Mouse (Mus musculus): Measurements from ENCODE around the gene Heph. TPM values are rescaled to one million over a fixed set of nuclear protein-coding genes. Genes with fewer than 3 reads are reported as not detected.
"Not testable (repeated sequence)": the region's sequence is repeated elsewhere in the genome, so short reads cannot be mapped to it uniquely, and the experiment has no call there.

Heph gene
- total RNA-seq (2014; fragmentation: Nextera tagmentation), result not detected in 2 replicates
- total RNA-seq (2017), result not detected in 2 replicates

DNA sequence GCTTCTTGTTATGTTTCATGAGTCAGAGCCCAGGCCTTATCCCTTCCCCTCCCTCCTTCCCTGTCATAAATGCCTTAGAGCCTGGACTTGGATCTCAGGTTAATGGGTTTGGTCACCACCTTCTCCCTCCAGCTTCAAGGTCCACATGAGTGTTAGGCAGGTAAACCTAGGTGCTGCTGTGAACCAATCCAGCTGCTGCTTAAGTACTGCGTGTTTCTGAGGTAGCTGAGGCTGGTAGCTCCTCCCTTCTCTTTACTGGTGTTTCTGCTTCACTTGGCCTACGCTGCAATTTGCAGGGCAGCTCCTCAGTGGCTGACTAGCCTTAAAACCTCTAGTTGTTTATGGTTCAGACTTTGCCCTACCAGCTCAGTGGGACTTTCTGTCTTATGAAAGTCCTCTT lies at the start of gene Heph:
Gene Heph, plus strand, starts transcription at position 211 of the 400 bp plus-strand sequence.
- ATAC-seq (replicated peaks; ENCODE audit: low FRiP score, low TSS enrichment, poor library complexity, severe bottlenecking), result no peak

DNA sequence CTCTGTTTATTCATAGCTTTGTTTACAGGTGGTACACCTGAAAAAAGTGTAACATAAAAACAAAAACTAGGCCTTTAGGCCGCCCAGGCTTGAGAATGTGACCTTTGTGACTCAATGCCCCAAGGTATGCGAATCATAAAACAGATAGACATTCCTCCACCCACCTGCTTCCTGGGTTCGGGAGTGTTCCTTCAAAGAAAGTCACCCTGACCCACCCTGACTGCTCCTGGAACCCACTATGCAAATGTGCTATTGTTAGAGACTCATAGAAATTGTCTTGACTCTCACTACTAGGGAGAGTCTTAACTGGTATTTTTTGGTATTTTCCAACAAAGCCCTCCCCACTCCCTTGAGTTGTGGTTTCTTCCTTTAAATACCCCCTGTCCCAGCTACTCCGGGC lies 39.8 kb upstream of the Heph start:
- not testable (repeated sequence) for ATAC-seq (replicated peaks; ENCODE audit: low FRiP score, low TSS enrichment, poor library complexity, severe bottlenecking)

DNA sequence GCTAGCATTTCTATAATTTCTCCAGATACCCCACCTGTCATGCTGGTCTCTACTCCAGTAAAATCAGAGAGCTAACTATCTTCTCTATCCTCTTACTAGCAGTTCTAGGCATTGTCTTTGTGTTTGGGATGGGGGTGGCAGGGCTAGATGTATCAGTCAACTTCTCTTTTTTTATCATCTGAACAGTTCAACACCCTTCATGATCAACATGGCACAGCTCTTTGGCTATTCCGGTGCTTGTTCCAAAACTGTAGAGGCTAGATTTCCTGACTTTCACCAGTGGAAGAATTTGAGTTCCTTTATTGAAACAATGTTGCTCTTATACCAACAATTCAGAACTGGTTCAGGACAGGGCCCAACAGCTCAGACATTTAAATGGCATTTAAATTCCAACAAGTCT lies 38.2 kb upstream of the Heph start:
- no peak for ATAC-seq (replicated peaks; ENCODE audit: low FRiP score, low TSS enrichment, poor library complexity, severe bottlenecking)

DNA sequence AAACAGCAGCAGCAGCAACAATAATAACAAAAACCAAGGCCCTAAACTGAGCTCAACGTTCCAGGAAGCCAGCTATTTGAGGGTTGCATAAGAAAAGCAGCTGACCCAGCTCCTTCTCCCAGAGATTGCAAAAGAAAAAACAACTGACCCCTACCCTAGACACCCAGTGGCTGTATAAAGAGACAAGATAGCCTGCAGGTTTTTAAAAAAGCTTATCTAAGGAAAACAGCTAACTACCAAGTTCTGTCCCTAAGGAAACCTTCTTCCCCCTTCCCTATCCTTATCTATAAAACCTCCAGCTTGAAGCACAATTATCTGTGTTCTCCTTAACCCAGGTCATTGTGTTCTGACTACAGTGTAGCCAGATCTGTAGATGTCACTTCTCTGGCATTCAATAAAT lies 37.4 kb upstream of the Heph start:
- peak; percentile 82 for ATAC-seq (replicated peaks; ENCODE audit: low FRiP score, low TSS enrichment, poor library complexity, severe bottlenecking)

DNA sequence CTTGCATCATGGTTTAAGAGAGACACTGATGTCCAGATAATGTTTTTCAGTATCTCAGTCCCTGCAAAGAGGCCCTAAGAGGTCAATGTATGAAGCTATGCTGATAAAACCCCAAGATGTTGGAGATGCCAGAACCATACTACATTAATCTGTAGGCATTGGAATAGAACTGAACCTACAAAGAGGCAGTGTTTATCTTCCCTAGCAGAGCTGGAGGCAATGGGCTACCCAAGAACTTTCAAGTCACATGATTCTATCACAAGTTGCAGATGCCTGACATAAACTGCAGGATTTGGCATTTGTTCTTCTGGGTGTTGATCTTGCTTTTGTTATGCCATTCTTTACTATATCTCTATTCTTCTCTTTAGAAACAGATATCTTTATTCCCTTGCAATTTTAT lies 35.8 kb upstream of the Heph start:
- peak; percentile 80 for ATAC-seq (replicated peaks; ENCODE audit: low FRiP score, low TSS enrichment, poor library complexity, severe bottlenecking)

DNA sequence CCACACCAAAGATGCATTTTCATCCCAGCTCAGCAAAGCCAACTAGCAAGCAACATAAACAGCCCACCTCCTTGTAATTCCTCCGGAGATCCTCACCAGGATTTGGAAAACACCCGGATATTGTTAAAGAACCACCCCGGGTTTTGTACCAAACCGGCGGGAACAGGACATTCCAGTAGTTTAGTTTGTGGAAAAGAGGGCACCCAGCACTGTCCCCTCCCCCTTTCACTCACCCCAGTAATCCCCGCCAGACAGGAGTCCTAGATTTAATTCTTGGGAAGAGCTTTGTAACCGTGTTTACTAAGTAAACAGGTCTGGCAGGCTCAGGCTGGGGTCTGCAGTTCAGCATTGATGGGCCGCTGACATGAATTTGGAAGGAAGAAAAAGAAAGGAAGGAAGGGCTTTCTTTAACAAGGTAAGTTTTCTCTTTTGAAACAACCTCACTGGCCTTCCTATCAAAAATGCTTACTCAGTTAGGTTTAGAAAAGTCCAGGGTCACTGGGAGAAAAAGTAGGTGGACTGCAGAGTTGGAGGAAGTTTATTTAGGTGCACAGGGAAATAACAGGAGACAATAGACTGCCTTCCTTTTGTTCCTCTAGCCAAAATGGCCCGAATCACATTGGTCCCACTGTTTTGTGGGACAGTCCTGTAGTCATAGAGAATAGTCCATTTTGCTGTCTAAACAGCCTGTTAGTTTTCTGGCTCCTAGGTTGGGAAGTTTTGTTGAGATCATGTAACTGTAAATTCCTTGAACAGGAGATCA lies 1.2 kb downstream of the Heph start, which contains the start of gene Hsf3:
Gene Hsf3, minus strand, starts transcription at position 94 of the 763 bp plus-strand sequence.
- no peak for ATAC-seq (replicated peaks; ENCODE audit: low FRiP score, low TSS enrichment, poor library complexity, severe bottlenecking)

DNA sequence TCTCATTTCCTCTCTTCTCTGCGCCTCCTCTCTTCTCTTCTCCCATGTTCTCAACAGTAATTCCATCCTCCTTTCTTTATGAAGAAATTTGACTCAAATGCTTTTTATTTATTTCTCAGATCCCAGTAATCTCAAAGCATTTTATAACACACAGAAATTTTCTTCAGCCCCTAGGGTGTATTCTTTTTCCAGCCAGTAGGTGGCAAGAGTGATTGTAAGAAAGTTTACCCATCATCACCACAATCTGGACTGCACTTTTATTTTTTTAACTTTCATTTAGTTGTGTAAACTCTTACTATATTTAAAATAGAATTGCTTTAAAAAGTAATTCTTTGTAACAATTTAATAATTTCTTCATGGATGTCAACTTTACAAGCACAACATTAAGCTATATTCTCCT lies 46.4 kb downstream of the Heph start:
- no peak for ATAC-seq (replicated peaks; ENCODE audit: low FRiP score, low TSS enrichment, poor library complexity, severe bottlenecking)

Other genes with a start within 250 kb of the Heph start
- not detected in 2 replicates for gene Vsig4, start 161.9 kb upstream of the Heph start, total RNA-seq (2014; fragmentation: Nextera tagmentation)
- not detected in 2 replicates for gene Vsig4, start 161.9 kb upstream of the Heph start, total RNA-seq (2017)
- gene Hsf3, start 935 bp downstream of the Heph start, total RNA-seq (2014; fragmentation: Nextera tagmentation), result not detected in 2 replicates
- not detected in 2 replicates for gene Hsf3, start 935 bp downstream of the Heph start, total RNA-seq (2017)

Data from megakaryocyte-erythroid progenitor cell, adult 5-6 weeks (primary cell).